Mouse (Mus musculus): Measurements from ENCODE around the gene Zfp65.
A peak's percentile ranks its signal among the peaks of the same experiment; 100 is the strongest.
"Not testable (repeated sequence)": the region's sequence is repeated elsewhere in the genome, so short reads cannot be mapped to it uniquely, and the experiment has no call there.

Gene Zfp65

DNA sequence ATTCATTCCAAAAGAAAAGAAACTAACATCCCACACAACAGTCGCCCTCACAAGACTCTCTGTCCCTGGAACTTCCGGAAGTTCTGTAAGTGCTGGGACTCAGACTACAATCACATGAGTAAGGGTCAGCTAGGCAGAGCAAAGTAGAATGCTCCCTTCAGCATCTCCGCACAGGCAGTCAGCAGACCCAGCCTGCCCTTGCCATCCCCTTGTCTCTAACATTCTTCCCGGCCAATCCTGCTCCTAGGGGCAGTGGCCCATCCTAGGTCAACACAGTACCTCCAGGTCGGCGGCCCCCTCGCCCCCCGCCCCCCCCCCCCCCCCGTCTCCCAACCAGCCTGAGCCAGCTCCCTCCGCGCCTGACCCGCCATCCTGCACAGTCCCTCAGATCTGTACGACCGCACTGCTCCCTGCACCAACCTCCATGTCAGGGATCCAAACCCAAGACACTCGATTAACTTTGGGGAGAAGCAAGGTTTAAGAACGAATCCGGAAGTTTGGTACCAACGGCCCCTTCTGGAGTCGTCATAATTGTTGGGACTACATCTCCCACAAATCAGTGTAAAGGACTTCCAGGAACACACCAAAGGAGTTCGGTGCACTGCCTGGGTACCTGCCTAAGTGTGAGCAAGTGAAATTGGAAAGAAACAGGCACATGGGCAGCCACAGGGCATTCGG lies at the start of gene Zfp65:
Zfp65 (minus strand) TSS at position 533 of the 678 bp plus-strand sequence.
- DNase-seq, result peak; percentile 31

DNA sequence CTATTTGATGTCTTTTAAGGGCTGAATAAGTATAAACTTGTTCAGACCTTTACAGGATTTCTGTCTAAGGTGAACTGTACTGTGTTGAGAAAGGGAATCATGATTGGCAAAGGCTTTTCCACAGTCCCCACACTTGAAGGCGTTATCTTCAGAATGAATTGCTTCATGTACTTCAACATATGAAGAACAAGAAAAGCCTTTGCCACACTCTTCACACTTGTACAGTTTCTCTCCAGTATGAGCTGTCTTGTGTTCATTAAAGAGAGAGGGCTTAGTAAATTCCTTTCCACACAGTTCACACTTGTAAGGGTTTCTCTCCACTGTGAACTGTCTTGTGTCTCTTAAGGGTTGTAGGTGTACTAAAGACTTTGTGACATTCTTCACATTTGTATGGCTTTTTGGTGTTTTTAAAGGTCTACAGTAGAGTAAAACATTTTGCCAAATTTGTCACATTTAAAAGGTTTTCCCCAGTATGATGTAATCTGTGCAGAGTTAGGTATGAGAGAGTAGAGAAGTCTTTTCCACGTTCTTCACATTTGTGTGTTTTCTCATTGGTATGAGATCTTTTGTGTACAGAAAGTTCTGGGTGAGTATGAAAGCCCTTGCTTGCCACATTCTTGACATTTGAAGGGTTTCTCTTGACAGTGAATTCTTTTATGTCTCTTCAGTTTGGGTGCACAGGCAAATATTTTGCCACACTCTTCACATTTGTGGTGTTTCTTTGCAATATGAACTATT lies 34.2 kb upstream of the Zfp65 start:
- no peak for DNase-seq

DNA sequence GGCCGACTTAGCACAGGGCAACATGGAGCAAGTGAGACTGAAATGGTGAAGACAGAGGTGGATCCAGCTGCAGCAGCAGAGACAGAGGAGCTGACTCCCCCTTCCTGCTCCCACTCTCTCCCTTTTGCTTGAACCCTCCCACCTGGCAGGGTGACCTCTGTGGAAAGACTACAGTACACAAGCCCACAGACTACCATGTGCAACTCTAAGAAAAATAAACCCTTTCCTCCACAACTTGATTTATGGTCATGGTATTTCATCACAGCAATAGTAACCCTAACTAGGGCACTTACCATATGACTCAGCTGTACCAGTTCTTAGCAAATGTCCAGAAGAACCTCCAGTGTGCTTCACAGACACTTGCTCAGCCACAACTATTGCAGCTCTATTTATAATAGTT lies 31.0 kb upstream of the Zfp65 start:
- DNase-seq, result no peak

DNA sequence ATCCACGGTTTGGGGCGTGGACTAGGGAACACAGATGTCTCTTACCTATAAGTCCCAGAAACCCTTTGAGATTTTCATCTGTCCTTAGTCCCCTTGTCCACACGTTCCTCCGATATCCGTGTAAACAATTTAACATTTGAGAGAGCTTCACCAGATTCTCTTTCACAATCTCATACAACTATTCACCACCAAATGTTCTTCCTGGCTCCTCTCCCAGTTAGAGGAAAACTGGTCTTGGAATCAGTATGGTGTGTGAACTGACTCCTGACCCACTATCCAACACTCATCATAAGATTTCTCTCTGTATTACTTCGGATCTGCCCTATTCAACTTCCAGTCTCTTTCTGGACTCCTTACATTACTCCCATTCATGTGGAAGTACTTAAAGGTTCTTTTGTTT lies 26.8 kb upstream of the Zfp65 start:
- DNase-seq, result no peak

DNA sequence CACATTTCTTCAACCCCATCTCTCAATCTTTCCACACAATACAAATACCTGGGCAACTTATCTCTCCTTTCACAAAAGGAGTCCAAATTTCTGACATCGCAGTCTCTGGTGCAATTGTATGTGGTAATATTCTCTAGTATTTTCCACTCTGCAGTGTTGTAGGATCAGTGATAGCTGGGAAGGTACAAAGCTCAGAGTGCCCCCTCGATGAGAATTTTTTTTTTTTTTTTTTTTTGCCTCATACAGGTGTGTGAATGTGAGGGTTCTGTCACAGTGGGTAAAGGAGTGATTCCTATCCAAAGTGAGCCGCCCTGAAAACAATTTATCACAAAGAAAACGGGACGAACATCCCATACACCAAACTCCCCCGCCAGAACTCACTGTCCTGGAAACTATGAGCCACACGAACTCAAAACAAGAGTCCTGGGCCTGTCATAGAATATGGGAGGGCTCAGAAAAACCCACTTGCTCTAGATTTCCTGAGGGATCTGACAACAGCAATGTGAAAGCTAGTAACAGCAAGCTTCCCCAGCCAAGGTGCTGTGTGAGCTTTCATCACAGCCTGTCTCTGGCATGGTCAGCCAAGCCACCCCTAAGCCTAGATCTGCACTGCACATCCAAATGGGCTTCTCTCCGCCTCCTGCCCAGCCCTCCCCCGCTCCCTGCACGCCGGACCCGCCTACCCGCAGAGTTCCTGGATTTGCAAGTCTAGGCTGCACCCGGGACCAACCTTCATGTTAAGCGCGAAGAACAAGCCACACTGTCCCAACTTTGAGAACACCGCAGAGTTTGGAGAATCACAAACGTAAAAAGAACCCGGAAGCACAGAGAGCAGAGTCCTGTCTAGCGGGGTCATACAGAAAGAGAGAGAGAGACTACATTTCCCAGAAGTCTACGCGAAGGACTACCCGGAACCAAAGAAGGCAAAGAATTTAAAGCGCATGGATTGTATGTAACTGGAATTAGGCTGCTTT lies 25.6 kb upstream of the Zfp65 start, which contains the start of gene Zfp85:
Zfp85 (minus strand) TSS at position 896 of the 974 bp plus-strand sequence.
- DNase-seq, result peak; percentile 27

DNA sequence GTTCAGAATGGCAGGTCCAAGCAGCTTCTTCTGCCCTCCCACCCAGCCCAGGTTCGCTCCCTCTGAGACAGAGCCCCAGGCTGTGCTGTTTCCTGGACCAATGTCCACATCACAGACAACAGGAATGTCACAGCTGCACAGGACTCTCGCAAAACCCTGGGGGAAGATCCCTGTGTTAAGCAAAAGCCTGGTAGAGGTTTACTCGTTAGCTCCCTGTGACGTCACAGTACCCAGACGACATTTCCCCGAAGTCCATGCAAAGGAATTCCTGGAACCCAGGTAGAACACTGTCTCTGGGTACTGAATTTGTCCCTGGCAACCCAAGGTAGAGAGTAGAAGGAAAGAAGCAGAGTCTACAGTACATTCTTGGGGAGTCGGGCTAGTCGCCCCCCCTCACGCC lies 14.9 kb upstream of the Zfp65 start:
- no peak for DNase-seq

DNA sequence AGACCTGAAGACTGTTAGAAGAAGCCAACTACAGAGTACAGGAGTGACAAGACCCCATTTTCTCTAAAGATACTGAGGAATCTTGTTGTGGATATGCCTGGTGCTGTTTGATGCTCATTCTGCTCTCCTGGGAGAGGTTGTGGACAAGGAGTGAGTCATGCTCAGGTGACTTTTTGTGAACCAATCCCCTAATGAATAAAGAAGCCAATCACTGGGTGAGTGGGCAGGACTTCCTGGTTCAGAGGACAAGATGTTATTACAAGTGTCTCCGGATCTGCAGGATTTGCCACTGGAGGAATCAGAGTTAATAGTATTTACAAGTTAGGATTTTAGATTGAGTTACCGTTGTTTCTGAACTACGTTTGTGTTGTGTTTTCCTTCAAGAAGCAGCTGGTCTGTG lies 14.0 kb upstream of the Zfp65 start:
- no peak for DNase-seq

DNA sequence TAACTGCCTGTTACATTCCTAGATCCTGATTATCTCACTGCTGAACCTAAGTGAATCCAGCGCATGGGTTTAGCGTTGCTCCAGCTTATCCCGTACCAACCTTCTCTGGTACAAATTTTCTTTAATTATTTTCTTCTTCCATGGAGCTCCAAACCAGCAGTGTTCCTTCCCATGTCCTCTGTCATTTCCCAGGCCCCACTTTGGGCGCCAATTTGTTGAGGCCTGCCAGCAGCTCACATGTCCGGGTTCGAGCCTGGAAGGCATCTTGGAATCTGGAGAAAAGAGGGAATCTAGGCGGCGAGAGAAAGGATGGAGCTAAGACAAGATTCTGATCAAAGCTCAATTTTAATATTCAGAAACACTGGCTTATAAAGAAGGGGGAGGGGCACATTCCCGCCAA lies 5.4 kb upstream of the Zfp65 start:
- not testable (repeated sequence) for DNase-seq

DNA sequence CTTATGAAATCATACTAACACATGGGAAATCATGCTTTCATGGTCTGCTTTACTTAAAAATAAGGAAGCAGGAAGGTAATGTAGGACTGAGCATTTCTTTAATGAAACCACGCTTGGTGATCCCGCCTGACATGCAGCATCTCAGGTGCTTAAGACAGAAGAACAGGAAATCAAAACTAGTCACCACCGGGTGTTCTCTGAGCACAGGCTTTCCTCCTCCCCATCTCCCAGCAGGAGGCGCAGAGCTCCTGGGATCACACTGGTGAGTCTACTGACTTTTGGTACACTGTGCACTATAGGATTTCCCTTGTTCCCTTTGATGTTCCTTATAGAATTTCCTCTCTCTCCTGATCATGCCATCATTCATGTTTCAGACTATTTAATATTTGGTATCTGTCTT lies 468 bp upstream of the Zfp65 start:
- peak; percentile 30 for DNase-seq

DNA sequence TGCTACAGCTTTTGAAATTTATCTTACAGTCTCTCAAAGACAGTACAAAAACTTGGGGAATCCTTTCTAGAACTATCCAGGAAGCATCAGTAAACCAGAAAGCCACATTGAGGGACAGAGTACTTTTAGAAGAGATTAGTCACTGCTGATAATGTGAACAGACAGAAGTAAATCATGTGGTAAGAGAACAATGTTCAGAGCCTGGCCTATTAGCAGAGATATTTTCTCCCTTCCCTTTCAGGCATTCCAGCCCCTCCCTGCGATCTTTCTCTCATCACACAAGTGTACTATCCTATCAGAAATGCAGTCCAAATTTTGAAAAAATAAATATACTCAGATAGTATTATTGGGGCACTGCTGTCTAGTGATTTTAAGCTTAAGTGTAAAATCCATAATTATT lies 867 bp downstream of the Zfp65 start:
- DNase-seq, result no peak

DNA sequence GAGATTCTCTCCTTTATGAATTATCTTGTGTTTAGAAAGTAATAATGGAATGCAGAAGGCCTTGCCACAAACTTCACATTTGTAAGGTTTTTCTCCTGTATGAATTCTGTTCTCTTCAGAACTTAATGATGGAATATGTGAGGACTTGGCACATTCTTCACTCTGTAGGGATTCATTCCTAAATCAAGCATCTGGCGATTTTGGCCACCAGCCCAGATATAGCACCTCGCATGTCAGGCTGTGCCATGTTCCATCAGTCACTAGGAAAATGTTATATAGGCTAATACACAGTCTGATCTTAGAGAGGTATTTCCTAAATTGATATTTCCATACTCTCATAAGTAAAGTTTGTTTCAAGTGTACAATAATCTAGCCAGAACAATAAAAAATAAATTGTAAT lies 3.6 kb downstream of the Zfp65 start:
- peak; percentile 19 for DNase-seq

DNA sequence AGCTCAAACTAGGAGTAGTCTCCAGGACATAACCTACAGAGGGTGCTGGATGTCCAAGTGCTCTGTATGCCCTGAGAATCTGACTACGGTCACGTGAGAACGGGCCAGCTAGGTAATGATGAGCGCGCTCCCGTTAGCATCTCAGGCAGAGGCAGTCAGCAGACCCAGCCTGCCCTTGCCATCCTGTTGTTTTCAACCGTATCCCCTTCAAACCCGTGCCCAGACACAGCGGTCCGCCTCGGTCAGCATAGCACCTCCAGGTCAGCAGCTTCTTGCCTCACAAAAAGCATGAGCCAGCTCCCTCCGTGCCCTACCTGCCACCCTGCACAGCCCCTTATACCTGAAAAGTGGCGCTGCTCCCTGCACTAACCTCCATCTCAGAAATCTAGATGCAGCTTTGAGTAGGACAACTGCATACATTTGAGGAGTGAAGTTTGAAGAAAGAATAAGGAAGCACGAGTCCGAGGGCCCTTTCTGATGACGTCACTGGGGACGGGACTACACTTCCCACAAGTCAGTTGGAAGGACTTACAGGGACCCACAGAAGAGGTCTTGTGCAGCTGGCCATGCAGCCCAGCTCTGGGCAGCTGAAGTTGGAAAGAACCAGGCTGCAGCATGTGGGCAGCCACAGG lies 5.0 kb downstream of the Zfp65 start:
- peak; percentile 85 for DNase-seq

DNA sequence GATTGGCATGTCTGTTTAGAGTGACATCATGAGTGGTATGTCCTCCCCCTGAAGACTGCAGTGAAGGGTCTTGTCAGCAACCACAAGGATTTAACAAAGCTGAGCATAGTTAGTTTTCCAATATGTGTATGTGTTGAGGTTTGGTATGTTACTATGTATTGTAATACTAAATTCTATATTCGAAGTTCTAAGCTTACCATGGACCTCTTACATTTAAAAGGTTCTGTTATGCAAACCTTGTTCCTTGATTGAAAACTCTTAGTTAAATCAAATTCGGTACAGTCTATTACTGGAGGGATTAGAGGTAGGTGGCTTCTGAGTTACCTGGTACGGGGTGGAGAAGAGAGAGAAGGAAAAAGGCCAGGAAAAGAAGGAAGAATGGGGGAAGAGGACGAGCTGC lies 42.0 kb downstream of the Zfp65 start, which contains the start of gene Zfp738:
Zfp738 (minus strand) TSS at position 101 of the 400 bp plus-strand sequence.
- DNase-seq, result no peak

DNA sequence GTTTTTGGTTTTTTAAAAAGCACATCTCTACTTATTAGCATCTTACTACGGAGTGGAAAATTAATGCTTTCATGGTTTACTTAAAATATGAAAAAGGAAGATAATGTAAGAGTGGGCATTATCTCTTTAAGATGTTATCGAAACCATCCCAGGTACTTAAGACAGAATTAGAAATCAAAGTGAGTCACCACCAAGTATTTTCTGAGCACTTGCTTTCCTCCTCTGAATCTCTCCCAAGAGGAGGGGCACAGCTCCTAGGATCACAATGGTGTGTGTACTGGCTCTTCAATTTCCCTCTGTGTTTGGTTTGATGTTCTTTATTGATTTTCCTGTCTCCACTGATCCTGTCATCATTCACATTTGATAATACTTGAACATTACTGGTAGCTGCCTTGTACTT lies 45.1 kb downstream of the Zfp65 start:
- not testable (repeated sequence) for DNase-seq

DNA sequence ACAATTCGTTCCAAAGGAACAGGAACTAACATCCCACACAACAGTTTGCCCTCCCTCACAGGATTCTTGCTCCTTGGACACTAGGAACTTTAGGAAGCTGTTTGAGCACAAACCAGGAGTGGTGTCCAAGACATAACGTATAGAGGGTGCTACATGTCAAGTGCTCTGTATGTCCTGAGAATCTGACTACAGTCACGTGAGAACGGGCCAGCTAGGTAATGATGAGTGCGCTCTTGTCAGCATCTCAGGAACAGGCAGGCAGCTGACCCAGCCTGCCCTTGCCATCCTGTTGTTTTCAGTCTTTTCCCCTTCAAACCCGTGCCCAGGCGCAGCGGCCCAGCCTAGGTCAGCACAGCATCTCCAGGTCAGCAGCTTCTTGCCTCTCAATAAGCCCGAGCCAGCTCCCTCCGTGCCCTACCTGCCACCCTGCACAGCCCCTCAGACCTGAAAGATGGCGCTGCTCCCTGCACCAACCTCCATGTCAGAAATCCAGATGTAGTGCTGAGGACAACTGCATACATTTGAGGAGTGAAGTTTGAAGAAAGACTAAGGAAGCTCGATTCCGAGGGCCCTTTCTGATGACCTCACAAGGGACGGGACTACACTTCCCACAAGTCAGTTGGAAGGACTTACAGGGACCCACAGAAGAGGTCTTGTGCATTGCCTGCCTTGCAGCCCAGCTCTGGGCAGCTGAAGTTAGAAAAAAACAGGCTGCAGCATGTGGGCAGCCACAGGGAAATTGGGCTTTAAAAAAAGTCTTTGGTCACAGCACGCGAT lies 45.8 kb downstream of the Zfp65 start:
- peak; percentile 64 for DNase-seq

DNA sequence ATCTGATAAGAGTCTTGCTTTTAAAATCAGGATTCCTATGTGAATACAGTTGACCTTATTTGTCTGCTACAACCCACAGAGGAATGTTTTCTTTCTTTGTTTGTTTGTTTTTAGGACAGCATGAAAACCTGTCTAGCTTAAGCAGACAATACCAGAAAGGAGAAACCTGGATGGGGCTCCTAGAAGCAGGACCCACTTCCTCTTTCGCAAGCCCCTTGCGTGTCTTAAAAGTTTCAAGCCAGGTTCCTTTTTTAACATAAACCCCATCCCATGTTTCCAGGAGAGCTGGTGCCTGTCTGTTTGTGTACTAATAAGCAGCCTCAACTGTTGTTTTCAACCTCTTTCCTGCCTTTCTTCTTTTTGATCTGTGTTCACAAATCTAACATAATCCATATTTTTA lies 54.1 kb downstream of the Zfp65 start:
- no peak for DNase-seq

All from right cerebral cortex, postnatal 14 days (tissue).